ENCODE assay signal across 12 mouse cellular contexts in the genomic region with DNA sequence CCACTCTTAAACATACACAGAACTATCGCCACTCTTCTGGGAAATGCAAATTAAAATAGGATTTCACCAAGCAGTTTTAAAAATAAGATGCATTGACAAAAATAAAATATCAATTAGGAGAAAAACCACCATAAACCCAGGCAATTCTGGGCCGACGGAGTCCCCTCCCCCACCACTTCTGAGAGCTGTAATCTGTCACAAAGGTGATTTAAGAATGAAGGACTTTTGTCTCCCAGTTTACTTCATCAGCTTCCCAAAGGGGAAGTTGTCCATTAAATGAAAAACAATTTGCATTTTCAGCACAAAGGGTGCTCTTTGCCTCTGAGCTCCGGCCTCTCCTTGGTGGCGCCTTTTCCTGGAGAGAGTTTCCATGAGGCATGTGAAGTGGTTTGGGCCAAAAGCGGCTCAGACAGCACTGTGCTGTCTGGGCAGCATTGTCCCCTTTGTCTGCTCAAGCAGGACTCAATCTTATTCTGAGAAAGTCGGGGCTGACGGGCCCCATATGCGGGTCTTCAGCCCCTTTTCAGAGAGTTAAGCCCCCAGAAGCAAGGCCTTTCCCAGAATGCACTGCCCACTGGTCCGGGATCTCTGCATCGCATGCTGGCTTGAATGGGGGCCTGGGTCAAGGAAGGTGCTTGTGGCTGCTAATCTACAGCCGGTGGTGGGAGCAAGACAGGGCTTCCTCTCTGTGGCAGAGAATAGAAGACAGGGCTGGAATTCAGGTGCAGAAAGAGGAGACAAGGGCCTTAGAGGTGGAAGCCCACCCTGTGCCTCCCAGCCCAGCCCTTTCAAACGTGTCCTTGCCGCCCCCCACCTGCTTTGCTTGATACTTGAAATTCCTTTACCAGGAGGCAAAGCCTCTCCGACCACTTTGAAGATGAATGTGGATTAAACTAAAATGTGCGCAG. TPM values are rescaled to one million over a fixed set of nuclear protein-coding genes. Genes with fewer than 3 reads are reported as not detected.
DNase-seq lines count a peak whose midpoint lies in the region; ATAC-seq and TF ChIP-seq lines count a peak whose summit lies in the region.
"Had no signal": no experiment of that assay in that cellular context is flagged by ENCODE, and none has a peak within 500 bp of the region (broad histone marks: within the 10 kb centered on the region; RNA-seq: fewer than 3 reads in every experiment).

No protein-coding gene starts in this region.

- WGBS in heart, embryonic 12.5 days = 41% methylated on average over 16 of the region's 16 CpGs
- WGBS in embryonic facial prominence, embryonic 13.5 days = 37% methylated on average over 16 of the region's 16 CpGs
- WGBS in kidney, adult 2 months = 44% methylated on average over 16 of the region's 16 CpGs
- 18% methylated on average over 16 of the region's 16 CpGs for WGBS in midbrain, embryonic 14.5 days

- no peaks in the 10 kb centered on the region for H3K36me3 ChIP-seq in heart, embryonic 12.5 days
- H3K36me3 ChIP-seq in embryonic facial prominence, embryonic 13.5 days = no peaks in the 10 kb centered on the region
- H3K36me3 ChIP-seq in kidney, adult 2 months (ENCODE audit: control insufficient read depth, insufficient read depth, low read length) = no peaks in the 10 kb centered on the region
- H3K36me3 ChIP-seq in midbrain, embryonic 14.5 days (ENCODE audit: control insufficient read depth, insufficient read depth, low read length) = no peaks in the 10 kb centered on the region

- no peaks in the 10 kb centered on the region for H3K9me3 ChIP-seq in heart, embryonic 12.5 days (replicated peaks)
- H3K9me3 ChIP-seq in embryonic facial prominence, embryonic 13.5 days = no peaks in the 10 kb centered on the region
- no peaks in the 10 kb centered on the region for H3K9me3 ChIP-seq in midbrain, embryonic 14.5 days (ENCODE audit: control insufficient read depth, low read length)

- no peaks in the 10 kb centered on the region for H3K27me3 ChIP-seq in heart, embryonic 12.5 days (replicated peaks)
- H3K27me3 ChIP-seq in embryonic facial prominence, embryonic 13.5 days = no peaks in the 10 kb centered on the region
- H3K27me3 ChIP-seq in kidney, adult 2 months (replicated peaks; ENCODE audit: control insufficient read depth, insufficient read depth, low read length) = no peaks in the 10 kb centered on the region
- H3K27me3 ChIP-seq in midbrain, embryonic 14.5 days (ENCODE audit: control insufficient read depth, insufficient read depth, low read length) = no peaks in the 10 kb centered on the region

- intact Hi-C loops in heart, postnatal 14 days (cut with DNase I) = no loop called here

- 0 out of 2 replicates have a peak overlapping the region, but pooled peaks have one; percentile 2 for H3K4me2 ChIP-seq in heart, embryonic 12.5 days
- H3K4me2 ChIP-seq in embryonic facial prominence, embryonic 13.5 days = peak overlapping the region; percentile 20
- peak overlapping the region; percentile 28 for H3K4me2 ChIP-seq in midbrain, embryonic 14.5 days (ENCODE audit: low read length)

- DNase-seq in heart, postnatal 14 days = no peak
- peak; percentile 71 for DNase-seq in kidney, adult 2 months
- DNase-seq in midbrain, embryonic 14.5 days = peak; percentile 61
- DNase-seq in B cell, adult 2 months = no peak
- DNase-seq in cerebellum, adult 11 months = no peak
- no peak for DNase-seq in spleen, postnatal 4 days (ENCODE audit: low spot score in 2 of 2)
- DNase-seq: cerebellum, adult 8-10 months; heart, adult 11 months had no signal

- no peak overlapping the region for H3K27ac ChIP-seq in heart, embryonic 12.5 days (ENCODE audit: poor library complexity, severe bottlenecking)
- peak overlapping the region; percentile 45 for H3K27ac ChIP-seq in embryonic facial prominence, embryonic 13.5 days
- H3K27ac ChIP-seq in kidney, adult 2 months (ENCODE audit: insufficient read depth, low read depth, low read length) = no peak overlapping the region
- H3K27ac ChIP-seq in midbrain, embryonic 14.5 days (replicated peaks; ENCODE audit: low read depth, low read length) = 0 out of 2 replicates have a peak overlapping the region, but pooled peaks have one; percentile 37
- H3K27ac ChIP-seq: left cerebral cortex, adult 2 months had no signal

- no peak for TF ChIP-seq POLR2A in kidney, adult 2 months (IDR thresholded peaks at IDR 0.05; ENCODE audit: low read depth, low read length)

- peaks cover 13% of the 10 kb centered on the region for H3K4me1 ChIP-seq in heart, embryonic 12.5 days (replicated peaks)
- peaks cover 13% of the 10 kb centered on the region for H3K4me1 ChIP-seq in embryonic facial prominence, embryonic 13.5 days
- no peaks in the 10 kb centered on the region for H3K4me1 ChIP-seq in kidney, adult 2 months (ENCODE audit: control insufficient read depth, insufficient read depth, low read length)
- H3K4me1 ChIP-seq in midbrain, embryonic 14.5 days (ENCODE audit: control insufficient read depth, insufficient read depth, low read length) = peaks cover 14% of the 10 kb centered on the region

- TF ChIP-seq CTCF in kidney, adult 2 months (conservative IDR thresholded peaks at IDR 0.05; ENCODE audit: insufficient read depth, insufficient read length, low read depth, low read length) = no peak

- ATAC-seq in heart, embryonic 12.5 days (ENCODE audit: insufficient number of reproducible peaks, low FRiP score) = peak; percentile 39; the same call in 1 of the 2 replicates
- ATAC-seq in embryonic facial prominence, embryonic 13.5 days (ENCODE audit: insufficient number of reproducible peaks, insufficient read depth, low FRiP score, low TSS enrichment, low read depth) = no peak
- peak; percentile 62 for ATAC-seq in midbrain, embryonic 14.5 days (ENCODE audit: low FRiP score, low TSS enrichment)

- no peak overlapping the region for H3K4me3 ChIP-seq in heart, embryonic 12.5 days
- H3K4me3 ChIP-seq in embryonic facial prominence, embryonic 13.5 days = no peak overlapping the region
- H3K4me3 ChIP-seq in kidney, adult 2 months (ENCODE audit: insufficient read depth, low read depth, low read length) = no peak overlapping the region
- no peak overlapping the region for H3K4me3 ChIP-seq in midbrain, embryonic 14.5 days (replicated peaks; ENCODE audit: low read depth, low read length)
- H3K4me3 ChIP-seq: left cerebral cortex, adult 2 months had no signal

- H3K9ac ChIP-seq in heart, embryonic 12.5 days = no peak overlapping the region
- 0 out of 2 replicates have a peak overlapping the region, but pooled peaks have one; percentile 16 for H3K9ac ChIP-seq in embryonic facial prominence, embryonic 13.5 days
- H3K9ac ChIP-seq in midbrain, embryonic 14.5 days (replicated peaks; ENCODE audit: low read length) = no peak overlapping the region

RNA-seq across cellular contexts. Expression of a gene that starts 7.8 kb away (rescaled TPM):
- not detected in 2 replicates for polyA plus RNA-seq in heart, embryonic 12.5 days (2016; fragmentation: Nextera tagmentation; extraction: Ambion mirVana)
- total RNA-seq in heart, postnatal 14 days (2021) = not detected
- polyA plus RNA-seq in embryonic facial prominence, embryonic 13.5 days (2015; fragmentation: Nextera tagmentation; extraction: Ambion mirVana) = not detected in 2 replicates
- polyA plus RNA-seq in kidney, adult 2 months (2012; rRNA removed) = not detected in 2 replicates
- polyA plus RNA-seq in midbrain, embryonic 14.5 days (2014; fragmentation: Nextera tagmentation; extraction: Ambion mirVana) = not detected in 2 replicates
- total RNA-seq: left cerebral cortex, adult 2 months had no signal
- polyA plus RNA-seq: spleen, adult 2 months had no signal

RNA-seq across cellular contexts. Expression of a gene that starts 47.9 kb away (rescaled TPM):
- polyA plus RNA-seq in heart, embryonic 12.5 days (2016; fragmentation: Nextera tagmentation; extraction: Ambion mirVana) = 8.6 and 9.5 TPM in 2 replicates
- total RNA-seq in heart, postnatal 14 days (2021) = 1 to 10 TPM; 1.4 to 1.8 TPM
- 3.4 and 5.7 TPM in 2 replicates for polyA plus RNA-seq in embryonic facial prominence, embryonic 13.5 days (2015; fragmentation: Nextera tagmentation; extraction: Ambion mirVana)
- polyA plus RNA-seq in kidney, adult 2 months (2012; rRNA removed) = 10.9 and 13.8 TPM in 2 replicates
- 1.4 and 1.8 TPM in 2 replicates for polyA plus RNA-seq in midbrain, embryonic 14.5 days (2014; fragmentation: Nextera tagmentation; extraction: Ambion mirVana)

Comparison
In these comparisons a context has a peak if more than half of its experiments do, and no peak if none do; other contexts are left out.
1. H3K27ac ChIP-seq: peak in embryonic facial prominence, embryonic 13.5 days (single experiment) and midbrain, embryonic 14.5 days (single experiment); none in heart, embryonic 12.5 days (single experiment) and kidney, adult 2 months (single experiment).
2. DNase-seq: peak in kidney, adult 2 months (single experiment) and midbrain, embryonic 14.5 days (single experiment); none in heart, postnatal 14 days (0 of 2), B cell, adult 2 months (0 of 2), cerebellum, adult 11 months (single experiment) and spleen, postnatal 4 days (0 of 2).
3. Peak in every context shown above with its lines, with median percentiles within 50 percentile points of each other: H3K4me2 ChIP-seq.